Mouse (Mus musculus): ENCODE results near the gene Lrrc73. TPM values are rescaled to one million over a fixed set of nuclear protein-coding genes. Genes with fewer than 3 reads are reported as not detected.
A peak's percentile ranks its signal among the peaks of the same experiment; 100 is the strongest.

The Lrrc73 gene
- polyA plus RNA-seq, 1 experiment from 2014 or later, result 0.89 TPM

GRCm38 (mm10) chr17:46259675-46260074 is 6.3 kb downstream of the Lrrc73 start:
- no peak overlapping the region for H3K9ac ChIP-seq
- WGBS, result 85% methylated on average over 17 of the region's 17 CpGs
- no peak overlapping the region for H3K4me2 ChIP-seq
- peaks cover under 1% of the 10 kb centered on the region for H3K4me1 ChIP-seq (replicated peaks)
- H3K4me3 ChIP-seq, result no peak overlapping the region
- H3K27ac ChIP-seq (ENCODE audit: poor library complexity, severe bottlenecking), result peak overlapping the region; percentile 32; the same call in 1 of the 2 replicates
- 0 out of 2 replicates have a peak, but pooled peaks cover 4% of the 10 kb centered on the region for H3K9me3 ChIP-seq (replicated peaks)
- H3K27me3 ChIP-seq (replicated peaks), result peaks cover 23% of the 10 kb centered on the region
- peaks cover 85% of the 10 kb centered on the region for H3K36me3 ChIP-seq
- no peak for ATAC-seq (ENCODE audit: insufficient number of reproducible peaks, low FRiP score)

DNA sequence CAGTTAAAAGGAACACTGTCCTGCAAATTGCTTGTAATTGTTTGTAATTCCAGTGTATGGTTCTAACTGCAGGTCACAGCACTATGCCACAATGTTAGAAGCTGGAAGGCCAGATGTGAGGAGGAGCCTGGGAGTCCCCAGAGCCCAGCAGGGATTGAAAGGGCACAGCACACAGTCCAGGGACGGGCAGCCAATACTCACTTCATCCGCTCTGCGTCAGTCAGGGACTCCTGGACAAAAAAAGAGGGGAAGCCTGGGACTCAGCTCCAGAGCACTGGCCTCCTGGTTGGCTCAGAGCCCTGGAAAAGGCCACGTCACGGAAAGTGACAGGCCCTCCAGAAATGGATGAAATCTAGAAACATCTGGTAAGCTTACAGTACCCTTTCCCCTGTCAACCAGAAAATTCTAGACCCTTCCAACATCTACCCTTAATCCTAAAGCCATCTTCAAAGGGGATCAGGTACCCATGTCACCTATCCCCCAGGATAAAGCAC is 8.9 kb downstream of the Lrrc73 start:
- H3K27me3 ChIP-seq (replicated peaks), result no peaks in the 10 kb centered on the region
- no peak overlapping the region for H3K4me3 ChIP-seq
- H3K9ac ChIP-seq, result no peak overlapping the region
- H3K9me3 ChIP-seq (replicated peaks), result no peaks in the 10 kb centered on the region
- no peak overlapping the region for H3K27ac ChIP-seq (ENCODE audit: poor library complexity, severe bottlenecking)
- ATAC-seq (ENCODE audit: insufficient number of reproducible peaks, low FRiP score), result no peak
- peaks cover 11% of the 10 kb centered on the region for H3K4me1 ChIP-seq (replicated peaks)
- 90% methylated on average over 5 of the region's 5 CpGs for WGBS
- H3K4me2 ChIP-seq, result no peak overlapping the region
- H3K36me3 ChIP-seq, result peaks cover 96% of the 10 kb centered on the region

- ATAC-seq (ENCODE audit: insufficient number of reproducible peaks, low FRiP score), result no peak
- Histone ChIP-seq H3K27ac (ENCODE audit: poor library complexity, severe bottlenecking) (no peak overlapping the region), H3K4me3 (no peak overlapping the region), H3K27me3 (replicated peaks) (no peaks in the 10 kb centered on the region), H3K4me1 (replicated peaks) (peaks cover 33% of the 10 kb centered on the region), H3K9me3 (replicated peaks) (no peaks in the 10 kb centered on the region), H3K36me3 (peaks cover 82% of the 10 kb centered on the region), H3K4me2 (no peak overlapping the region), H3K9ac (no peak overlapping the region)
- WGBS, result 87% methylated on average over 12 of the region's 12 CpGs
Measured at GRCm38 (mm10) chr17:46265502-46265901, 12.2 kb downstream of the Lrrc73 start.

- no peak overlapping the region for H3K4me2 ChIP-seq
- no peak overlapping the region for H3K9ac ChIP-seq
- no peak for ATAC-seq (ENCODE audit: insufficient number of reproducible peaks, low FRiP score)
- no peak overlapping the region for H3K4me3 ChIP-seq
- H3K9me3 ChIP-seq (replicated peaks), result no peaks in the 10 kb centered on the region
- H3K27me3 ChIP-seq (replicated peaks), result no peaks in the 10 kb centered on the region
- H3K36me3 ChIP-seq, result peaks cover 82% of the 10 kb centered on the region
- WGBS, result 21% methylated on average over 14 of the region's 14 CpGs
- no peak overlapping the region; the same call in 1 of the 2 replicates for H3K27ac ChIP-seq (ENCODE audit: poor library complexity, severe bottlenecking)
- H3K4me1 ChIP-seq (replicated peaks), result peaks cover 33% of the 10 kb centered on the region
Measured at GRCm38 (mm10) chr17:46265918-46266618, 12.7 kb downstream of the Lrrc73 start.

GRCm38 (mm10) chr17:46266986-46267385 is 13.7 kb downstream of the Lrrc73 start:
- H3K27ac ChIP-seq (ENCODE audit: poor library complexity, severe bottlenecking), result no peak overlapping the region
- no peak overlapping the region for H3K4me3 ChIP-seq
- H3K27me3 ChIP-seq (replicated peaks), result no peaks in the 10 kb centered on the region
- WGBS, result 71% methylated on average over 6 of the region's 6 CpGs
- H3K9me3 ChIP-seq (replicated peaks), result no peaks in the 10 kb centered on the region
- peaks cover 82% of the 10 kb centered on the region for H3K36me3 ChIP-seq
- H3K4me1 ChIP-seq (replicated peaks), result peaks cover 36% of the 10 kb centered on the region
- no peak for ATAC-seq (ENCODE audit: insufficient number of reproducible peaks, low FRiP score)
- 0 out of 2 replicates have a peak overlapping the region, but pooled peaks have one; percentile 13 for H3K9ac ChIP-seq
- no peak overlapping the region for H3K4me2 ChIP-seq

- 66% methylated on average over 7 of the region's 7 CpGs for WGBS
- H3K27ac ChIP-seq (ENCODE audit: poor library complexity, severe bottlenecking), result no peak overlapping the region
- peaks cover 41% of the 10 kb centered on the region for H3K4me1 ChIP-seq (replicated peaks)
- no peaks in the 10 kb centered on the region for H3K9me3 ChIP-seq (replicated peaks)
- H3K36me3 ChIP-seq, result peaks cover 81% of the 10 kb centered on the region
- H3K4me2 ChIP-seq, result no peak overlapping the region
- no peak overlapping the region for H3K4me3 ChIP-seq
- H3K9ac ChIP-seq, result no peak overlapping the region
- no peak for ATAC-seq (ENCODE audit: insufficient number of reproducible peaks, low FRiP score)
- H3K27me3 ChIP-seq (replicated peaks), result no peaks in the 10 kb centered on the region
Measured at GRCm38 (mm10) chr17:46267511-46267910, 14.2 kb downstream of the Lrrc73 start.

GRCm38 (mm10) chr17:46268026-46268720 is 14.8 kb downstream of the Lrrc73 start:
- 0 out of 2 replicates have a peak overlapping the region, but pooled peaks have one; percentile 46 for H3K9ac ChIP-seq
- ATAC-seq (ENCODE audit: insufficient number of reproducible peaks, low FRiP score), result no peak
- no peak overlapping the region for H3K4me2 ChIP-seq
- H3K27me3 ChIP-seq (replicated peaks), result no peaks in the 10 kb centered on the region
- no peak overlapping the region for H3K4me3 ChIP-seq
- H3K9me3 ChIP-seq (replicated peaks), result no peaks in the 10 kb centered on the region
- WGBS, result 63% methylated on average over 10 of the region's 10 CpGs
- H3K4me1 ChIP-seq (replicated peaks), result peaks cover 48% of the 10 kb centered on the region
- no peak overlapping the region for H3K27ac ChIP-seq (ENCODE audit: poor library complexity, severe bottlenecking)
- peaks cover 79% of the 10 kb centered on the region for H3K36me3 ChIP-seq

DNA sequence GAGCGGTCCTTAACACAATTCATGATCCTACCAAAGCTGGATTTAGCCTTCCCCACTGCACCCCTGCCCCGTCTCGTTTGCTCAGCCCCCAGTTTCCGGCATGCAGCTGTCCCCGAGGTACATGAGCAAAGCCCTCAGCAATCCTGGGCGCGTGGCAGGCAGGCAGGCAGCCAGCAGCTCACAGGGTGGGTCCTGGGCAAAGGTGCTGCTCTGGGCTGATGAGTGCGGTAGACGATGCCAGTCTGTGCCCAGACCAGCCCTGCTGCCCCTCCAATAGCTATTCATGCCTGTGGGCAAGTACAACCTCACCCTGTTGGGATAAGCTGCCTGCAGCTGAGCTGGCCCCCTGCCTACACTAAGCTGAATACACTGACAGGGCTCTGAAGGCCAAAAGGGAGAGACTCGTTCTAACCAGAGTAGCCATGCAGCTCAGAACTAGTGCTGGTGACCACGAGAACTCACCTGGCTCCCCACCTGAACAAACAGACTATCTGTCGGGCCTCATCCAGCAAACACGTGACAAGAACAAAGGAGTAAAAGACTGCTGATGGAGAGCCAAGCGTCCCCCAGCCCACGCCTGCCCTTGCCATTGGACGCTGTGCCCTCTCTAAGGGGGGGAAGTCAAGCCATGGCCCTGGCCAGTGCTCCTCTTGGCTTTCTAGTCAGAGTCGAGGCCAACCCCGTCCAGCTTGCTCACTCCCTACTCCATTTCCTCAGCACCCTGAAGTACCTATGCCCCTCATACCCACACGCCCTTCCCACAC is 16.6 kb downstream of the Lrrc73 start:
- Histone ChIP-seq H3K4me2 (no peak overlapping the region), H3K4me3 (no peak overlapping the region), H3K4me1 (replicated peaks) (peaks cover 64% of the 10 kb centered on the region), H3K9ac (no peak overlapping the region), H3K27ac (ENCODE audit: poor library complexity, severe bottlenecking) (no peak overlapping the region), H3K36me3 (peaks cover 74% of the 10 kb centered on the region), H3K27me3 (replicated peaks) (no peaks in the 10 kb centered on the region), H3K9me3 (replicated peaks) (no peaks in the 10 kb centered on the region)
- 85% methylated on average over 19 of the region's 19 CpGs for WGBS
- no peak for ATAC-seq (ENCODE audit: insufficient number of reproducible peaks, low FRiP score)

DNA sequence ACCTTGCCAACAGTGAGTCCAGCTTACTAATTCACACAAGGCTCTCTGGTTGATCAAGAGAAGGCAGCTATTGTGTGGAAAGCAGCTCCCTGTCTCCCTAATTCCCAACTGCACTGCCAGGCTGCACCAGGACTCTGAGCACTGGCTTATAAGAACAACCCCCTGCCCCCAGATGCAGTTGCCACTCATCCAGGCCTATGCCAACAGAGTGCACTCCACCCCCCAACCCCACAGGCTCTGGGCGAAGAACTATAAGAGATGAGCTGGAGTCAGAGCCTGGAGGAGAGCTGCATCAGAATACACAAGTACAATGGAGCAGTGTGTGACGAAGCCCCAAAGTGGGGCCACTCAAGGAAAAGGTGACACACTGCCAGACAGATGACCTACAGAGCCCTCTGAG is 18.7 kb downstream of the Lrrc73 start:
- Histone ChIP-seq H3K4me3 (no peak overlapping the region), H3K36me3 (peaks cover 64% of the 10 kb centered on the region), H3K9ac (no peak overlapping the region), H3K9me3 (replicated peaks) (no peaks in the 10 kb centered on the region), H3K4me1 (replicated peaks) (peaks cover 61% of the 10 kb centered on the region), H3K27ac (ENCODE audit: poor library complexity, severe bottlenecking) (no peak overlapping the region), H3K27me3 (replicated peaks) (no peaks in the 10 kb centered on the region), H3K4me2 (no peak overlapping the region)
- 76% methylated on average over 2 of the region's 2 CpGs for WGBS
- no peak for ATAC-seq (ENCODE audit: insufficient number of reproducible peaks, low FRiP score)

GRCm38 (mm10) chr17:46272675-46273074 is 19.3 kb downstream of the Lrrc73 start:
- 69% methylated on average over 5 of the region's 5 CpGs for WGBS
- no peak overlapping the region for H3K4me2 ChIP-seq

GRCm38 (mm10) chr17:46273803-46274236 is 20.5 kb downstream of the Lrrc73 start:
- ATAC-seq (ENCODE audit: insufficient number of reproducible peaks, low FRiP score), result no peak
- H3K4me3 ChIP-seq, result no peak overlapping the region
- H3K4me2 ChIP-seq, result no peak overlapping the region
- peaks cover 64% of the 10 kb centered on the region for H3K4me1 ChIP-seq (replicated peaks)
- H3K9ac ChIP-seq, result peak overlapping the region; percentile 29; the same call in 1 of the 2 replicates
- H3K27ac ChIP-seq (ENCODE audit: poor library complexity, severe bottlenecking), result peak overlapping the region; percentile 69
- H3K9me3 ChIP-seq (replicated peaks), result no peaks in the 10 kb centered on the region
- peaks cover 71% of the 10 kb centered on the region for H3K36me3 ChIP-seq
- no peaks in the 10 kb centered on the region for H3K27me3 ChIP-seq (replicated peaks)
- 38% methylated on average over 1 of the region's 1 CpGs for WGBS

More at GRCm38 (mm10) chr17:46272675-46273074, 19.3 kb downstream of the Lrrc73 start:
- Histone ChIP-seq H3K4me1 (replicated peaks) (peaks cover 66% of the 10 kb centered on the region), H3K36me3 (peaks cover 63% of the 10 kb centered on the region), H3K9me3 (replicated peaks) (no peaks in the 10 kb centered on the region), H3K9ac (no peak overlapping the region), H3K4me3 (no peak overlapping the region), H3K27ac (ENCODE audit: poor library complexity, severe bottlenecking) (no peak overlapping the region; the same call in 1 of the 2 replicates), H3K27me3 (replicated peaks) (no peaks in the 10 kb centered on the region)
- ATAC-seq (ENCODE audit: insufficient number of reproducible peaks, low FRiP score), result no peak
